Mouse (Mus musculus) thymus, adult 2 months (tissue): ENCODE data around the gene Gpx1.

Source experiments
- CTCF ChIP-seq: fragments of 200-500 bp; IDR thresholded peaks from 2 replicates; pipeline ENCODE4 v1.5.1; 2012; ENCODE audit warnings: mild to moderate bottlenecking, control low read depth, low read length, moderate library complexity, borderline replicate concordance; ENCODE audit not compliant: control insufficient read depth, poor library complexity, insufficient read depth; ENCODE audit errors: extremely low read depth
- POLR2A ChIP-seq: fragments of 200-500 bp; IDR thresholded peaks from 2 replicates; pipeline ENCODE4 v1.6.1; 2012; ENCODE audit warnings: mild to moderate bottlenecking, low read length, control low read depth, moderate library complexity; ENCODE audit not compliant: control insufficient read depth, poor library complexity, insufficient read depth; ENCODE audit errors: extremely low read depth

DNA sequence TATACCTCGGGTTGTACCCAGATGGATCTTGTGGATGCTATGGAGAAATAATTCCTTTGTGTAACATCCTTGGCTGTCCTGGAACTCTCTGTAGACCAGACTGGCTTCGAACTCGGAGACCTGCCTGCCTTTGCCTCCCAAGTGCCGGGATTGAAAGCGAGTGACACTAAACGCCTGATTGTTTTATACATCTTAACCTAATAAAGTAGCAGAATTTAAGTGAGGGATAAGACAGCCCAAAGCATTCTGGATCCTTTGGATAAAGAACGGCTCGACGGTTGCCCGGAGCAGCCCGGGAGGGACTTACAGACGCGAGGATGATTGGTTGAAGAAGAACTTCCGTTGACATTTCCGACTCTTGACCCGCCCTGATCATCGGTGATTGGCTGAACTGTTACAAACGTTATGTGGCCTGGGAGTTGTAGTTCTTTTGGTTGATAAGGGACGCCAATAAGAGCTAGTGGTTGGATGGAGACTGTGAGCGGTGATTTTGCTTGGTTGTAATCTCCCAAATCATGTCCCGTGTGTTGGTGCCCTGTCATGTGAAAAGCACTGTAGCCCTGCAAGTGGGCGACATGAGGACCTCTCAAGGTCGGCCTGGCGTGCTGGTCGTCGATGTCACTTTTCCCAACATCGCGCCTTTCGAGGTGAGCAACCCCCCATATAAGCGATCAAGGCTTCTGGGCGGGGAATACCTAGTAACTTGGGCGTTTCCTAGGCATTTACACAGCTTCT, 48.5 kb upstream of the Gpx1 start, which contains the start of gene Nicn1:
- no peak for TF ChIP-seq CTCF
- peak; percentile 60; the same call in 1 of the 2 replicates for TF ChIP-seq POLR2A
